Comparison of ENCODE assay signal across 9 mouse cellular contexts in genomic region chr7:67955276-67955675, GRCm38 (mm10). TPM values are rescaled to one million over a fixed set of nuclear protein-coding genes. Genes with fewer than 3 reads are reported as not detected.
A peak's percentile ranks its signal among the peaks of the same experiment; 100 is the strongest.
DNase-seq lines count a peak whose midpoint lies in the region; ATAC-seq lines count a peak whose summit lies in the region.
"Had no signal": no experiment of that assay in that cellular context is flagged by ENCODE, and none has a peak within 500 bp of the region (broad histone marks: within the 10 kb centered on the region; RNA-seq: fewer than 3 reads in every experiment).

No protein-coding gene starts in this region.

- peak overlapping the region; percentile 77 for H3K4me3 ChIP-seq in kidney, embryonic 14.5 days (ENCODE audit: low read length)
- peak overlapping the region; percentile 87 for H3K4me3 ChIP-seq in embryonic facial prominence, embryonic 13.5 days
- H3K4me3 ChIP-seq in intestine, embryonic 14.5 days (ENCODE audit: low read depth, low read length), result peak overlapping the region; percentile 87
- H3K4me3 ChIP-seq in midbrain, embryonic 16.5 days (ENCODE audit: low read depth, low read length), result peak overlapping the region; percentile 91

- no peak for DNase-seq in kidney, adult 9 months
- no peak for DNase-seq in intestine, embryonic 14.5 days (ENCODE audit: low spot score)
- DNase-seq in cerebellum, adult 11-12 months, result no peak
- DNase-seq in ovary, postnatal 36 days (ENCODE audit: low spot score), result no peak
- DNase-seq in testis, postnatal 10 days (ENCODE audit: low spot score), result no peak
- DNase-seq: lung, postnatal 4 days had no signal

- no peaks in the 10 kb centered on the region for H3K9me3 ChIP-seq in kidney, embryonic 14.5 days (ENCODE audit: control insufficient read depth, low read length)
- no peaks in the 10 kb centered on the region for H3K9me3 ChIP-seq in embryonic facial prominence, embryonic 13.5 days
- no peaks in the 10 kb centered on the region for H3K9me3 ChIP-seq in intestine, embryonic 14.5 days (ENCODE audit: control insufficient read depth, low read length)
- no peaks in the 10 kb centered on the region for H3K9me3 ChIP-seq in midbrain, embryonic 16.5 days (replicated peaks; ENCODE audit: control insufficient read depth, low read length, poor library complexity, severe bottlenecking)

- H3K9ac ChIP-seq in kidney, embryonic 14.5 days (ENCODE audit: low read depth, low read length), result peak overlapping the region; percentile 97; the same call in 1 of the 2 replicates
- H3K9ac ChIP-seq in embryonic facial prominence, embryonic 13.5 days, result peak overlapping the region; percentile 93
- H3K9ac ChIP-seq in intestine, embryonic 14.5 days (ENCODE audit: low read length), result no peak overlapping the region
- H3K9ac ChIP-seq in midbrain, embryonic 16.5 days (ENCODE audit: low read depth, low read length), result peak overlapping the region; percentile 86

- peaks cover 36% of the 10 kb centered on the region for H3K4me1 ChIP-seq in kidney, embryonic 14.5 days (ENCODE audit: control insufficient read depth, insufficient read depth, low read length)
- peaks cover 51% of the 10 kb centered on the region for H3K4me1 ChIP-seq in embryonic facial prominence, embryonic 13.5 days
- H3K4me1 ChIP-seq in intestine, embryonic 14.5 days (replicated peaks; ENCODE audit: control insufficient read depth, insufficient read depth, low read length), result peaks cover 36% of the 10 kb centered on the region
- peaks cover 39% of the 10 kb centered on the region for H3K4me1 ChIP-seq in midbrain, embryonic 16.5 days (ENCODE audit: control insufficient read depth, insufficient read depth, low read length)

- H3K27me3 ChIP-seq in kidney, embryonic 14.5 days (ENCODE audit: control insufficient read depth, insufficient read depth, low read length), result no peaks in the 10 kb centered on the region
- H3K27me3 ChIP-seq in embryonic facial prominence, embryonic 13.5 days, result no peaks in the 10 kb centered on the region
- no peaks in the 10 kb centered on the region for H3K27me3 ChIP-seq in intestine, embryonic 14.5 days (replicated peaks; ENCODE audit: control insufficient read depth, insufficient read depth, low read length)
- no peaks in the 10 kb centered on the region for H3K27me3 ChIP-seq in midbrain, embryonic 16.5 days (ENCODE audit: control insufficient read depth, insufficient read depth, low read depth, low read length)

- H3K4me2 ChIP-seq in kidney, embryonic 14.5 days (replicated peaks; ENCODE audit: low read depth, low read length), result peak overlapping the region; percentile 85
- H3K4me2 ChIP-seq in embryonic facial prominence, embryonic 13.5 days, result peak overlapping the region; percentile 87
- peak overlapping the region; percentile 97 for H3K4me2 ChIP-seq in intestine, embryonic 14.5 days (ENCODE audit: low read length)
- H3K4me2 ChIP-seq in midbrain, embryonic 16.5 days (ENCODE audit: low read length), result peak overlapping the region; percentile 100

- WGBS in kidney, embryonic 14.5 days, result 16% methylated on average over 5 of the region's 5 CpGs
- 22% methylated on average over 5 of the region's 5 CpGs for WGBS in embryonic facial prominence, embryonic 13.5 days
- 20% methylated on average over 5 of the region's 5 CpGs for WGBS in intestine, embryonic 14.5 days
- WGBS in midbrain, embryonic 16.5 days, result 14% methylated on average over 5 of the region's 5 CpGs

- no peaks in the 10 kb centered on the region for H3K36me3 ChIP-seq in kidney, embryonic 14.5 days (ENCODE audit: control insufficient read depth, insufficient read depth, low read length)
- no peaks in the 10 kb centered on the region for H3K36me3 ChIP-seq in embryonic facial prominence, embryonic 13.5 days
- H3K36me3 ChIP-seq in intestine, embryonic 14.5 days (ENCODE audit: control insufficient read depth, insufficient read depth, low read length), result no peaks in the 10 kb centered on the region
- H3K36me3 ChIP-seq in midbrain, embryonic 16.5 days (ENCODE audit: control insufficient read depth, insufficient read depth, low read length), result no peaks in the 10 kb centered on the region

- ATAC-seq in kidney, embryonic 14.5 days (ENCODE audit: low FRiP score, low TSS enrichment), result no peak
- no peak for ATAC-seq in embryonic facial prominence, embryonic 13.5 days (ENCODE audit: insufficient number of reproducible peaks, insufficient read depth, low FRiP score, low TSS enrichment, low read depth)
- no peak for ATAC-seq in intestine, embryonic 14.5 days (replicated peaks; ENCODE audit: low FRiP score, low TSS enrichment, low read depth)
- ATAC-seq in midbrain, embryonic 16.5 days, result no peak

- H3K27ac ChIP-seq in kidney, embryonic 14.5 days (ENCODE audit: low read depth, low read length), result no peak overlapping the region
- peak overlapping the region; percentile 66 for H3K27ac ChIP-seq in embryonic facial prominence, embryonic 13.5 days
- no peak overlapping the region; the same call in 1 of the 2 replicates for H3K27ac ChIP-seq in intestine, embryonic 14.5 days (ENCODE audit: low read depth)
- H3K27ac ChIP-seq in midbrain, embryonic 16.5 days (ENCODE audit: low read length), result no peak overlapping the region

RNA-seq across cellular contexts. Expression of gene Igf1r, which starts 2.6 kb away (rescaled TPM):
- 29.7 and 31.6 TPM in 2 replicates for polyA plus RNA-seq in kidney, embryonic 14.5 days (2014; fragmentation: Nextera tagmentation; extraction: Ambion mirVana)
- polyA plus RNA-seq in embryonic facial prominence, embryonic 13.5 days (2015; fragmentation: Nextera tagmentation; extraction: Ambion mirVana), result 28.7 and 34.2 TPM in 2 replicates
- 18.4 and 18.5 TPM in 2 replicates for polyA plus RNA-seq in intestine, embryonic 14.5 days (2014; fragmentation: Nextera tagmentation; extraction: Ambion mirVana)
- polyA plus RNA-seq in midbrain, embryonic 16.5 days (2015; fragmentation: Nextera tagmentation; extraction: Ambion mirVana), result 21.5 and 23.3 TPM in 2 replicates
